Mouse (Mus musculus) embryo, embryonic 11.5 days (tissue): ENCODE measurements around the gene Cdh13.

ENCODE experiments used
- DNase-seq: peaks from one replicate; pipeline ENCODE4 v3.0.0-alpha.2; 2012; ENCODE audit warnings: low read depth, low spot score

The Cdh13 gene

GRCm38 (mm10) chr8:118380058-118380457 lies 96.5 kb downstream of the Cdh13 start:
- no peak for DNase-seq

- DNase-seq = no peak
These were observed 97.2 kb downstream of the Cdh13 start for GRCm38 (mm10) chr8:118380782-118381181.

- DNase-seq = no peak
These were observed 98.1 kb downstream of the Cdh13 start for GRCm38 (mm10) chr8:118381641-118382040.

- DNase-seq = no peak
These were observed 100.8 kb downstream of the Cdh13 start for GRCm38 (mm10) chr8:118384314-118384713.

GRCm38 (mm10) chr8:118389456-118389855 lies 105.9 kb downstream of the Cdh13 start:
- no peak for DNase-seq

GRCm38 (mm10) chr8:118393909-118394650 lies 110.5 kb downstream of the Cdh13 start:
- no peak for DNase-seq

- DNase-seq = no peak
These were observed 111.6 kb downstream of the Cdh13 start for GRCm38 (mm10) chr8:118395178-118395577.

GRCm38 (mm10) chr8:118404836-118405235 lies 121.3 kb downstream of the Cdh13 start:
- DNase-seq = no peak

- DNase-seq = no peak
These were observed 123.8 kb downstream of the Cdh13 start for GRCm38 (mm10) chr8:118407322-118407721.

GRCm38 (mm10) chr8:118409396-118409795 lies 125.9 kb downstream of the Cdh13 start:
- no peak for DNase-seq

GRCm38 (mm10) chr8:118410341-118410970 lies 126.9 kb downstream of the Cdh13 start:
- DNase-seq = no peak

GRCm38 (mm10) chr8:118415672-118416071 lies 132.1 kb downstream of the Cdh13 start:
- no peak for DNase-seq

- DNase-seq = no peak
These were observed 133.3 kb downstream of the Cdh13 start for GRCm38 (mm10) chr8:118416811-118417355.

GRCm38 (mm10) chr8:118422624-118423023 lies 139.1 kb downstream of the Cdh13 start:
- DNase-seq = no peak

GRCm38 (mm10) chr8:118428941-118429340 lies 145.4 kb downstream of the Cdh13 start:
- DNase-seq = no peak

- DNase-seq = no peak
These were observed 148.4 kb downstream of the Cdh13 start for GRCm38 (mm10) chr8:118431731-118432440.

- DNase-seq = no peak
These were observed 150.1 kb downstream of the Cdh13 start for GRCm38 (mm10) chr8:118433553-118434180.

GRCm38 (mm10) chr8:118436751-118437150 lies 153.2 kb downstream of the Cdh13 start:
- DNase-seq = no peak

- DNase-seq = no peak
These were observed 153.6 kb downstream of the Cdh13 start for GRCm38 (mm10) chr8:118437152-118437551.

- no peak for DNase-seq
These were observed 154.3 kb downstream of the Cdh13 start for GRCm38 (mm10) chr8:118437874-118438273.

GRCm38 (mm10) chr8:118439857-118440256 lies 156.3 kb downstream of the Cdh13 start:
- no peak for DNase-seq

GRCm38 (mm10) chr8:118443361-118443760 lies 159.8 kb downstream of the Cdh13 start:
- DNase-seq = no peak
